Mouse (Mus musculus) ES-Bruce4 (cell line): ENCODE data around the gene Wdr90.

Source experiments
- CTCF ChIP-seq: IDR thresholded peaks from one replicate; pipeline ENCODE4 v1.8.1; 2011; ENCODE audit warnings: low read depth, low read length
- EP300 ChIP-seq: IDR thresholded peaks from 2 replicates; pipeline ENCODE4 v1.6.1; 2011; ENCODE audit warnings: low read depth, low read length; ENCODE audit not compliant: insufficient read depth
- POLR2A ChIP-seq: IDR thresholded peaks from one replicate; pipeline ENCODE4 v1.8.1; 2011; ENCODE audit warnings: low read length; ENCODE audit not compliant: insufficient read depth

DNA sequence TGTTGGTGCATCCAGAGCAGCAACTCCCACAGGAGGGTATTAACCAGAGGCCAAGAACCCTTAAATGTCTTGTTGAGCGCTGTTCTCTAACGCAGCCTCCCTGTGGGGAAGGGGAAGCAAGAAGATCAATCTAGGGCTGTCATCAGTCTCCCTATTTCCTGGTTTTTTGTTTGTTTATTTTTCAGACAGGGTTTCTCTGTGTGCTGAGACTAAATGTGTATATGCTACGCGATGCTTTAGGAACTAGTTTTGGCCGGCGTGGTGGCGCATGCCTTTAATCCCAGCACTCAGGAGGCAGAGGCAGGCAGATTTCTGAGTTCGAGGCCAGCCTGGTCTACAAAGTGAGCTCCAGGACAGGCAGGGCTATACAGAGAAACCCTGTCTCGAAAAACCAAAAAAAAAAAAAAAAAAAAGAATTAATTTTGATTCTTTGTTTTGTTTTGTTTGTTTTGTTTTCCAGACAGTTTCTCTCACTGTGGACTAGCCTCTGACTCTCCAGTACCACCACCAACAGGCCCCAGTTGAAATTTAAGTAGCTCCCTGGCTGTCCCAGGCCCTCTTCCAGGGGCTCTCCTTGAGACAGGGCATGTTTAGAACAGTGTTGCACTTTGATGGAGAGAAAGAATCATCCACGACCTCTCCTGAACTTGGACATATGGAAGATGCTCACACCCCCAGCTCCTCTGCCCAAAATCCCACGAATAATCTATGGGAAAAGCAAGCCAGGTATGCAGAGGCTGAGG lies 12.3 kb upstream of the Wdr90 start:
- TF ChIP-seq POLR2A: no peak
- TF ChIP-seq CTCF: no peak
- no peak for TF ChIP-seq EP300
